Mouse (Mus musculus): ENCODE data around the gene Gm5114. TPM values are rescaled to one million over a fixed set of nuclear protein-coding genes. Genes with fewer than 3 reads are reported as not detected.

Gene Gm5114
- not detected in 2 replicates for polyA plus RNA-seq (2012)

GRCm38 (mm10) chr7:39413060-39413459 is at the start of gene Gm5114:
Gene Gm5114, minus strand, starts transcription at chr7:39413160.

Other genes with a start within 250 kb of the Gm5114 start
- 0.28 and 0.37 TPM in 2 replicates for gene Zfp619, start 104.6 kb upstream of the Gm5114 start, polyA plus RNA-seq (2012)

Measured in megakaryocyte-erythroid progenitor cell, adult 5 weeks (primary cell).